Mouse (Mus musculus) left cerebral cortex, postnatal 25 days (tissue): Measurements from ENCODE around the gene Trit1. TPM values are rescaled to one million over a fixed set of nuclear protein-coding genes. Genes with fewer than 3 reads are reported as not detected.

Experiments
- DNase-seq, 2 experiments: peaks; one replicate each; pipeline ENCODE4 v3.0.0; 2022; ENCODE audit warnings: low spot score in 2 of 2, mixed read lengths in 1 of 2
- intact Hi-C: fragments of 180-260 bp; cut with DNase I; formaldehyde crosslinking; loops from one replicate; pipeline ENCODE4 v1.15.1; 2025
- total RNA-seq, 2 experiments: library from RNA; stranded (reverse); gene quantifications; 2 replicates each; pipeline ENCODE4 v1.2.3; 2021

The Trit1 gene
- total RNA-seq, 2 experiments from 2014 or later = 18.5 to 22.2 TPM

DNA sequence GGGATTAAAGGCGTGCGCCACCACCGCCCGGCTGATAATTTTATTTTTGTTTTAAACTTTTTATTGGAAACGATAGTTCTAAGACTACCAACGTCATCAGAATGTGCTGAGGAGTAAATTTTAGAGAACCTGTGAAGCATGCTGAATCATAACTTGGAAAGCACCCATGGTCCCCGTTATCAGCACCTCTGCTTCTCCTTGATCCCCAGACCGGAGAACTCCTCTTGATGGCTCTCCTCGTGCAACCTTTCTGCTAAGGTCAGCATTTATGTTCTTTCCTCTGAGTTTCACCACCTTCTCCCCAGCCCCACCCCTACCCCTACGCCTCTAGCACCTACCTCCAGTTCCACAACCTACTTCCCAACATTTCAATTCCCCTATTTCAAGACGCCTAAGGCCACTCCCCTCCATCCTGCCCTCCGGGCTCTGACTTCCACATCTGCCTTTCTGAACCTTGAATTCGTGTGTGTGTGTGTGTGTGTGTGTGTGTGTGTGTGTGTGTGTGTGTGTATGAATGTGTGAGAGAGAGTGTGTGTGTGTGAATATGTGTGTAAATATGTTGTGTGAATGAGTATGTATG lies 67.0 kb downstream of the Trit1 start:
- intact Hi-C loops = loop anchor here (1.0 to 5.0 kb wide), 4 partner anchors 88 to 276 kb away; partner anchors contain the start of gene Mycl
- DNase-seq = no peak

DNA sequence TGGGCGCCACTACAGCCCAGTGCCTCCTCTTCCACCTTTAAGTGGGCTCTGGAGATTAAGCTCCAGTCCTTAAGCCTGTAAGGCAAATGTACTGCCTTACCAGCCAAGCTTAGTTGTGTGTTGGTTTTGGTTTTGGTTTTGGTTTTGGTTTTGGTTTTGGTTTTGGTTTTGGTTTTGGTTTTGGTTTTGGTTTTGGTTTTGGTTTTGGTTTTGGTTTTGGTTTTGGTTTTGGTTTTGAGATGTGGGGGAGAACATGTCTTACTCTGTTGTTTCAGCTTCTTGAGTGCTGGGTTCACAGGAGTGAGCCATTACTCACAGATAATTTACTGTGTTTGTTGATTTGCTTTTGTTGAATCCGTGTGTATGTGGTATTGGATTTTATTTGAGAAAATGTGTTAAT lies 68.9 kb downstream of the Trit1 start:
- no peak for DNase-seq
- intact Hi-C loops = no loop called here

DNA sequence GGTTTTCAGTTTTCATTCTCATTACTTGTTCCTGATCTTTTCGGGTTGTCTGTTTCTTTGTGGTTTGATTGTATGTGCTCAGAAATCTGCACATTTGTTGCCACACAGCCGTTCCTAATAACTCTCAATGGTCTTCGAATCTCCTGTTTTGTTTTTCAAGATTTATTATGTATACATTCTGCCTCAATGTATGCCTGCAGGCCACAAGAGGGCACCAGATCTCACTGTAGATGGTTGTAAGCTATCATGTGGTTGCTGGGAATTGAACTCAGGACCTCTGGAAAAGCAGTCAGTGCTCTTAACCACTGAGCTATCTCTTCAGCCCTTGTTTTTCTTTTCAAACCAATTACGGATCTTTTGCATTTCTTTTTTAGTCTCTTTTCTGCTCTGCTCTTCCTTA lies 70.0 kb downstream of the Trit1 start:
- no peak for DNase-seq
- intact Hi-C loops = no loop called here

DNA sequence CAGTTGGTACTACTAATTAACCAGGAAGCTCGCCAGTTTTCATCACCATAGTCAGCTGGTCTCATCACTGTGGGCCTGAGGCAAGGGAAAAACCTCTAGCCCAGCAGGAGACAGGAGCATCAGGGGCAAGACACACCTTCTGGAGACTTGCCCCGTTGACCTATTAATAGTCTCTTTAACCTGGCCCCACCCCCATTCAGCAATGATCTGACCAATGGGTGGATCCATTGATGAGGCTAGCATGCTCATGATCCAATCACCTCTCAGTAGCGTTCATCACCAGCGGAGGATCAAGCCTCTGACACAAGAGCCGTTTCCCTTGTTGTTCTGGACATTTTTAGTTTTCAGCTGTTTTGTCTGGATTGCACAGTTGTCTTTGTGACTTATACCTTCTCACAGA lies 76.2 kb downstream of the Trit1 start:
- no peak for DNase-seq
- intact Hi-C loops = no loop called here

DNA sequence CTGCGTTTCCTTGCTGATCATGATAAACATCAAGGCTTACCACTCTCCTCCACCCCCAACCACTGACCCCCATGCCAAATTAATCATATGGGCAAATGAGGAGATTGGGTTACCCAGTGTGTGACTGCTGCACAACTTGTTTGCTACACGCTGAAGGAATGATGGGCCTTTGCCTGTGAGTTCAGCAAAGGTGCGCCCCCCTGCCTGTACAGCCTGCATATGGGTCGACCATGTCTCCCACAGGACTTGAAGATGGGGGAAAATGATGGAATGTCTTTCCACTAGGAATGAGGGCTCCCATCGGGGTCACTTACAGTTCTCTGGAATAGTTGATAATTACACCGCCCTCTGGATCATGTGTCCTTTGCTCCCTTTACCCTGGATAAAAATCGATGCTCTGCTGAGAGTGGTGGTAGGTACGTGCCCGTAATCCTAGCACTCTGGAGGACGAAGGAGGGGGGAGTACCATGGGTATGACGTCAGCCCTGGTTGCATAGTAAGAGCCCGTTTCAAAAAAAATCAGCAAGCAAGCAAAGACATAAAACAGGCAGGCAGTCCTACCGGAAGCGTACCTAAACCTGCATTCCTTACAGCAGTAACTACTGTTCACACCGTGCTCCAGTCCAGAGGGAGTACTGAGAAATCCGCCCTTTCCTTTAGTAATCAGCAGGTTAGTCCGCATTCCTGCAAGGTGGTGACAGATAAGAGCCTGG lies 76.8 kb downstream of the Trit1 start:
- intact Hi-C loops = no loop called here
- DNase-seq = no peak

DNA sequence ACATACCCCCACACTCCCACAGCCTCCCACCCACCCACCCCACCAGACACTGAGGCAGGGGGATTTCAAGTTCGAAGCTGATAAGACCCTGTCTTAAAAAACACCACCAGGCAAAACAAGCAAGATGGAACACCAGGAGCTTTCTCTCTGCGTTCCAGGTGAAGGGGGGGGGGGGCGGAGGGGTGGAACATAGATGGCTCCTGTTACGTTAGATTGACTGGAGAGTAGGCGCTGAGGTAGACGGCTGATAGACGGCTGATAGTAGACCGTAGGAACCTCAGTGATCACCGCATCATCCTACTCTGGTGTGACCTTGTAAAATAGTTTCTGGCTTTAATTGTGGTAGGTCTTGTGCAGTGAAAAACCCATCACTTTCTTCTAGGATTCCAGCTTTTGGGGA lies 77.5 kb downstream of the Trit1 start:
- DNase-seq = no peak
- intact Hi-C loops = no loop called here

Other genes with a start within 250 kb of the Trit1 start
- gene Ppt1, start 180.4 kb upstream of the Trit1 start, total RNA-seq = 10 to 100 TPM; 95.2 to 98.2 TPM
- gene Cap1, start 130.5 kb upstream of the Trit1 start, total RNA-seq = 100 to 1,000 TPM; 274 to 277 TPM
- 10 to 100 TPM; 37.4 to 43.5 TPM for gene Mfsd2a, start 55.4 kb upstream of the Trit1 start, total RNA-seq
- 10 to 100 TPM; 11.0 to 14.2 TPM for gene Mycl, start 20.9 kb upstream of the Trit1 start, total RNA-seq
- gene Bmp8b, start 88.6 kb downstream of the Trit1 start, total RNA-seq = under 1 TPM in 1 of 2 experiments, not detected in 1; 0.27 TPM
- under 1 TPM in 1 of 2 experiments, not detected in 1; 0.25 TPM for gene Oxct2b, start 99.7 kb downstream of the Trit1 start, total RNA-seq
- 10 to 100 TPM; 19.9 to 21.4 TPM for gene Ppie, start 123.4 kb downstream of the Trit1 start, total RNA-seq
- 100 to 1,000 TPM; 553 to 568 TPM for gene Hpcal4, start 166.6 kb downstream of the Trit1 start, total RNA-seq
- gene Nt5c1a, start 184.9 kb downstream of the Trit1 start, total RNA-seq = 1 to 10 TPM; 7.4 to 9.2 TPM
- 1 to 10 TPM; 4.2 to 5.8 TPM for gene Heyl, start 217.0 kb downstream of the Trit1 start, total RNA-seq
- gene Pabpc4, start 245.8 kb downstream of the Trit1 start, total RNA-seq = 10 to 100 TPM; 36.8 to 40.3 TPM